Mouse (Mus musculus) spleen, postnatal 14 days (tissue): ENCODE results near the gene Ctr9.

Source experiments
- DNase-seq, 2 experiments: peaks; one replicate each; pipeline ENCODE4 v3.0.0; 2021 to 2022; ENCODE audit warnings: low spot score in 2 of 2

The Ctr9 gene

DNA sequence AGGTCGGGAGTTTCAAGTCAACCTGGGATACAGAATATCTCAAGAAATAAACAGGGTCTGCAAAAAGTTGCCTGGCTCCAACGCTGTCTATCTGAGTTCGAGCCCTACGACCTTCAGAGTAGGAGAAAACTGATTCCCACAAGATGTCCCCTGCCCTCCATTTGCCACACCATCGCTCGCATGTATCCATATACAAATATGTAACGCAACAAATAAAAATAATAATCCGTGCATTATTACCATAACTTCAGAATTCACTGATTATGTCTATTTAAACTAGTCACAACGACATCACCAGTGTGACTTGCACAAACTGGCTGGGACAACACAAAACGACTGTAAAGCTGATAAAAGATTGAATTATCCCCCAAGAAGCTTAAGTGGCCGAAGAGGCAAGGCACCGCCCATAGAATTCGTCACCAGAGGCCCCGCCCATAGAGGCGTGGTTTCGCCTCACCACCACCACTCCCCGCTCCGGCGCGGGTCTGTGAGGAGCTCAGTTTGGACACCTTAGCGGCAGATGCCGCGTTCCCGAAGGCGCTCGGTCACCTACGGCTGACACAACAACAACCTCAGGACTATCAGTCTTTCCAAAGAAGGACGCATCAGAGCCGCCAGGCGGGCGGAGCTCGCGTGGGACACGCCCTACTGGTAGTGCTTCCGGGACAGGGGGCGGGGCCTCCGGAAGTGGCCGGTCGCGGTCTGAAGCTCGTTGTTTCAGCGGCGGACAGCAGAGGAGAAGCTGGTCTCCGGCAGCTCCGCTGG, at the start of gene Ctr9:
TSS of gene Ctr9 (plus strand) at position 671 of the 765 bp plus-strand sequence.
- DNase-seq, result peak; percentile 88 to 91

DNA sequence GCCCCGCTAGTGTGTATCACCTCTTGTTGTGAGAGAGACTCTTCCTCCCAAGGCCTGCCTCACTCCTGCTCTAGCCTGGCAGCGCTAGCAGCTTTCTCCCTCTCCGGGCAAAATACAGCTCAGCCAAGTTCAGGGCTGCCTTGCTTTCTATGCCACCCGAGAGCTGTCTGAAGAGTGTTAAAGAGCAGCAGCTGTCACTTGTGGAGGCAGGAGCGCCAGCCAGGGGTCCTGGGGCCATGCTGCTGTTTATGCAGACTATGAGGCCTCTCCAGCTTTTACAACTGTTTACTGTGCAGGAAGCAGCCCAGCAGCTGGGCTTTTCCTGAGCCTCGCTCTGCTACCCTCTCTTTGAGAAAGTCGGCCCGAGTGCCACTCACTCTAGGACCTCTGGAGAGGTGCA, 47.7 kb upstream of the Ctr9 start:
- DNase-seq, result no peak

DNA sequence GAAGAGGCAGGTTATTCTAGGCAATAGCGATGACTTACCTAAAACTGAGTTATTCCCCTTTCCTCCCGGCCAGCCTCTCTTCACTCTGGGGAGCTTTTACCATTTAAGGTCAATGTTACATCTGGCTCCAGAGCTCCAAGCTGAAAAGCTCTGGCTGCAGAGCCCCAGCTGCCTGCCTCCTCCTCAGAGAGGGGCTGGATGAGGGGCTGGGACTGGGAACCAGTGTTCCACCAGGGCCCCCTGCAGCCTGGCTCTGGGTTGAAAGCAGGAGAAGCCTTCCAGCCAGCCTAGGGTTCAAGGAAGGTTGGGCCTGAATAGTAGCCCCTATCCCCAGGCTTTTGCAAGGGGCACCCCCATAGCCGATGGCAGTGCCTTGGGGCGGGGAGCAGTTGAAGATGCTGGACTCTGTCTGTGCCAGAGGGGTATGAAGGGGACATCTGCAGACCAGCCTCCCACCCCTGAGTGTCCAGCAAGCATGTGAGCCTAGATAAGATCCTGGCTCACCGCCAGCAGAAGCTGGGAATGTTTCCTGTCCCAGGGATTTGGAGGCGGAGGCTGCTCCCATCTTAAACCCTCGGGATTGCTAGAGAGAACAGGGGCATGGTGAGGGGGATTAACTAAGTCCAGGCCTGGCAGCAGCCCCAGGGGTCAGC, 46.6 kb upstream of the Ctr9 start, which contains the start of gene Mrvi1:
TSS of gene Mrvi1 (minus strand) at position 409 of the 653 bp plus-strand sequence.
- no peak for DNase-seq

DNA sequence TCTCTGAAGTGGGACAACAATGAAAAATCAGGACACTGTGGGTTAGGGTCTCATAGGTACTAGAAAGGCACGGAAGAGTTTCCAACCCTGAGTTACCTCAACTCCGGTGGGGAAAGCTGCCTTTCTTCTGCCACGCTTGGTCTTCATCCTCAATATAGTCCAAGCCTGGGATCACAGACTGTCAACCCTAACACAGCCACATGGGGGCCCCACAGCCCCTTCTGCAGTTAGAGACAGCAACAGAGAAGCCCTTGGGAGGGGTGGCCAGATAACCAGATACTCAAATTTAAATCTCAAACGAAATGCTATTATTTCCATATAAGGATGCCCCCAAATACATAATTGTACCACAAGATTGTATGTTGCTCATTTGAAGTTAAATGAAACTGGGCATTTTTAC, 46.0 kb upstream of the Ctr9 start:
- peak in 1 of 2 experiments; percentile 47 for DNase-seq

DNA sequence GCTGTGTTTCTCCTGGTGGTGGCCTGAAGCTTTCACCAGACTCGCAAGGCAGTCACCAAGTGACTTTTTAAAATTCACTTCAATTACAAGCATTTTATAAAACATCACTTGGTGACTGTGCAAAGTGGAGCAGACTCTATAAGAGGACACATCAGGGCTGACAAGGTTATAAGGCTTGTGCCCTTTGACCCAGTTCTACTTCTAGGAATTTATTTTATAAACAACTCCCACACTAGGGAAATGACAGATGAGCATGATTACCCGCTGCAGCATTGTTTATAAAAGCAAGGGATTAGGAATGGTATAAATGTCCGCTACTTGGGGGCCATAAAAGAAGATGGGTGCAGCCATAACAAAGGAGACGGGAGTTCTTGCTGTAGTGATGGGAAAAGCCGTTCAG, 45.1 kb upstream of the Ctr9 start:
- DNase-seq, result no peak

DNA sequence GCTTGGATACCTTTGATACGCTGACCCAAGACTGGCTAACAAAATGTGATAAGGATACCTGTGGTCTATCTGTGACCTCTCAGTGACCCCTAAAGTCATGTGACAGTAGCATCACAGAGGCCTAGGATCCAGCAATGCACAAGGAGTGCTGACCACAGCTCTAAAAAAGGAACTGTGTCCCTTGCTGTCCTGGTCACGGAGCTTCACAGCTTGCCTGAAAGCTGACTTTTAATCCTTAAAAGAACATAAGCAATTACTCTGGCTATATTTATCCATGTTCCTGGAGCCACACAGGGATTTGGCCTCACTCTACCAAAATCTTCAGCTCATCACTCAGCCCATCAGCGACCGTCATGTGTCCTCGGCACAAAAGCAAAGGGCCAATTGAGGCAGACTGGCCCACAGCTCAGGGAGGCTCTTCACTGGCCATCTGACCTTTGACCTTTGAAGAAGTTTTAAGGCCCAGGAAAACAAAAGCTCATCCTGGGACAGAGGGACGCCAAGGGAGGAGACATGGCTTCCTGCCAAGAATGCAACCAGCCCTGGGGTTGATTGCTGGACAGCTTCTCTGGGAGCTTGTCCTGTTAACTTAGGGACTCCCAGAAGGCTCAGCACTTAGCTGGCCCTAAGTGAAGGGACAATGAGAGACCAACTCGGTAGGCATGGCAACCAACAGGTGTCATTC, 43.0 kb upstream of the Ctr9 start:
- no peak for DNase-seq

DNA sequence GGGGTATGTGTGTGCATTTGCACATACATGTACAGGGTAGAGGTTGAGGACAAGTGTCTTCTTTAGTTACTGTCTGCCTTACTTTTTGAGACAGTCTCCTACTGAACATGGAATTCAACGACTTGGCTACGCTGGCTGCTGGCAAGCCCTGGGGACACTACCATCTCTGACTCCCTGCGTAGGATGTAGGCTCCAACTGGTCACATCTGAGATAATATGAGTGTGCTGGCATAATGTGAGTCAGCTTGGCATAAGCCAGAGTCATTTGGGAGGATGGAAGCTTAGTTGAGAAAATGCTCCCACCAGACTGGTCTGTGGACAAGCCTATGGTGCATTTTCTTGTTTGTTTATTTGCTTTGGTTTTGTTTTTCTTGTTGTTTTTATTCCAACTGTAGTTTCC, 40.7 kb upstream of the Ctr9 start:
- no peak for DNase-seq

DNA sequence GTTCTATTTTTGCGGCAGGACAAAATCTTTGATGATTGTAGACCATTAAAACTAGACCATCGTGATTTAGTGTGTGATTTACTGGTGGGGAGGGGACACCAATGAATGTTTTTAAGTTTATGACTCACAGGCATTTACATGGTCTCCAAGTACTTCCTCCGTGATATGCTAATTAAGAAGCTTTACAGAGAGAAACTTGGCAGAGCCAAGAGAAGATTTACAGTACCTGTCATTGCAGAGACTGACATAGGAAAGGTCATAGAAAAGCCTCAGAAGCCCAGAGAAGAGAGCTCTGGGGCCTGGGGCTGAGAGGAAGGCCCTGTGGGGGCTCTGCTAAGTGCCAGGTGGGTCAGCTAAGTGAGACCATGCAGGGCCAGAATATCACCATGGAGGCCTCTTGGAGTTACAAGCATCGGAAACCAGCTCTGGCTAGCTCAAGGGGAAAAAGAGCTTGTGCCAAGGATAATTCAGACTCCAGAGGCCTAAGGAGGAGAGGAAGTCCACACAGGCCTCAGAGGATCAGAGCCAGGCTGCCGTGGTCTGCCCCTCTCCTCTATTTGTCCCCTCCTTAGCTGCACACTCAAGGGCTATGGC, 39.4 kb upstream of the Ctr9 start:
- no peak for DNase-seq

DNA sequence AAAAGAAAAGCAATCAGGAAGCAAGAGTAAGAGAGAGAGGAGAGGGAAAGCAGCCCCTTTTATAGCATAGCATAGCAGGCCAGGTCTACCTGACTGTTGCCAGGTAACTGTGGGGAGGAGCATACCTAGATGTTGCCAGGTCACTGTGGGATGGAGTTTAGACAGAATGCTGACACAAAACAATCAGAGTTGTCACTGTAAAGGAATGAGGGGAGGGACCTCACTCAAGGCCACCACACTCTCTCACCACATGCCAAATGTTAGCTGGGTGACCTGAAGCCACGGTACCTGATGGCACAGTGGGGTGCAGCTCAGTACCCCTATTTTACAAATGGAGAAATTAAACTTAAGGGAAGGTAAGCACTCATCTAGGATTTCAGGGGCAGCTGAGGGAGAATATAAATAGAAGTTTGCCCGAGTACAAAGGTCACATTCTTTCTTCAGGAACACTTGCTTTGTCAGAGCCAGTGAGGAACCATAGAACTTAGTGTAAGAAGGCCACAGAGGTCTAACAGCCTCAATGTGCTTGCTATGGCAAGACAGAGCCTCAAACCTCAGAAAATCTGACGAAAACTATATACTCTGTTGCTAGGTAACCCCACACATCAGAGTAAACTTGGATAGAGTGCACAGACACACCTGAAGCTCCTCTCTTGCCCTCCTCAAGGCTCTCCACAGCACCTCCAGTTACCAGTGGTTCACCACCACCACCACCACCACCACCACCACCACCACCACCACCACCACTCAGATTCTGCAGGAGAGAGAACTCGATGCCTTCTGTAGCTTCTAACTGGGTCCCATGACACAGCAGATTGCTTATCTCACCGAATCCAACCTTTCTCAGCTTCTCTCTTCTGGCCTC, 38.2 kb upstream of the Ctr9 start:
- DNase-seq, result no peak

DNA sequence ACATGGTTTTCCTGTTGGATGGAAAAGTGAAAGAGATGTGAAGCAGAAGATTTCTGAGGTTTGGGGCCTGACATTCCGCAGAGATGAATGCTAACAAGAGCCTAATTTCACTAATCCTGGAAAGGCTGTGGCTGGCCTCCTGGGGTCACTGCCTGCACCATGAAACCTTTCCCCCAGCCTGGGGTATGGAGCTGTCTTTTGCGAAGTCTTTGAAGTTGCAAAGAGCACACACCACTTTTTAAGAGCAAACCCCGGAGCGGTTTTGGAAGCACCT, 37.6 kb upstream of the Ctr9 start:
- DNase-seq, result no peak

DNA sequence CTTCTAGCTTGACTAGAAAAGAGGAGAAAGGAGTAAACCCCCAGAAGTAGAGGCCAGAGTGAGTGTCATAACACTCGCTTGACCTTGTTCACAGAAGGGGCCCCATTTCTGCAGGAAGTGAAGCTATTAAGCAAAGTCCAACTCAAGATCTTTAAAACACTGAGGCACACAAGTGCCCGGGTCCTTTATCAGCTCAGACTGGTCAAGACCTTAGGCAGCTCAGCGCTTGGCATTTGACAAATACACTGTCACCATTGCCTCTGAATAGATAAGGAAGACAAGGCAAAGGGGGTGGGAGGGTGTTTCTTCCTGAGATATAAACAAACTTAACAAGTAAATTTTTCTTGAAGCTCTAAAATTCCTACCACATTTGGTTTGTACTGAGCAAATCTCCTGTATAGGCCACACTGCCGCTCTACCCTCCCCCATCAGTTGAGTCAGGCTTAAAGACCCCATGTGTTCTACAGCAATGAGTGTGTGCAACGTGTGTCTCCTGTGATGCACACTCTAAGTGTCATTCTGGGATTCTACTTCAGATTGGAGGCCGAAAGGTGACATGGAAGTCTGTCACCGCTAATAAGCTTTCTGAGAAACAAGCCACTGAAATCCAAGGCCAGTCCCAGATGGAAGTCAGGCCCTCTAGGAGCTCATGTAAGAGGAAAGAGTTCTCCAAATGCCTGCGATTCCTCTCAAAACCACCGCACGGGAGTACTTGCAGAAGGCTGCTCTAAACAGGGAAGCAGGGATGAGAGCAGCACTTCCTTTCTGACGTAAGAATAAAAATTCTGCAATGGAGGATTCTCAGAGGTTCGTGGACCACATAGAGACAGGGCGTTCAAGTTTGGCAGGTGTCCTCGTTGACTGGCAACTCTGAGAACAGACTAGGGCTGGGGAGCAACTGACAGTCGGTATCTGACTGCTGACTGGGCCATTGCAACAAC, 29.6 kb upstream of the Ctr9 start:
- DNase-seq, result no peak

DNA sequence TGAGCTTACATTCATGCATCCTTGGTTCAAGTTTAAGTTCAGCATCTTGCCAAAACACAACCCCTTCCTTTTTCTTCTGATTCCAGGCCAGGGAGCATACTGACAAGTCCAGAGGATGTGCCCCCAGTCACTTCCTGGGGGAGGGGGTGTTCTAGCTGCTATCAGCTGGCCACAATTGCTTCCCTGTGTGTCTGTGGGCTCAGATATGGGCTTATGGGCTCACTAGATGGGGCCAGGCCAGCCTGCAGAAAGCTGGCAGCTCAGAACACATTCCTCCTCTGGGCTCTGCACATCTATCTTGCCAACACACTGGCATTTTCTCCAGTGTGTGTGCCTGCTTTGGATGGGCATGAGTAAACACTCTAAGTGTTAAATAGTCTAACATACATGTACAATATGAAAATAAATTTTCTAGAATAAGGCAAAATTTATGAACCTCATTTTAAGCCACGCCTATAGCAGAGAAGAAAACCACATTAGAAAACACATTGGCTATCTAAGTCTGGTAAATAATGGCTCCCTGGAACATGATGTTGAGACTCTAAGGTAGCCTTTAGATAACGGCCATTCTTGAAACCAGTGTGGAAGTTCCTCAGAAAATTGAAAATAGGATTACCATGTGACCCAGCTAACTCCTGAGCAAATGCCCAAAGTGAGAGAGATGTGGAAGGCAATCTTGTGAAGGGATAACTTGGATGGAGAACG, 24.5 kb upstream of the Ctr9 start:
- DNase-seq, result peak in 1 of 2 experiments; percentile 33

DNA sequence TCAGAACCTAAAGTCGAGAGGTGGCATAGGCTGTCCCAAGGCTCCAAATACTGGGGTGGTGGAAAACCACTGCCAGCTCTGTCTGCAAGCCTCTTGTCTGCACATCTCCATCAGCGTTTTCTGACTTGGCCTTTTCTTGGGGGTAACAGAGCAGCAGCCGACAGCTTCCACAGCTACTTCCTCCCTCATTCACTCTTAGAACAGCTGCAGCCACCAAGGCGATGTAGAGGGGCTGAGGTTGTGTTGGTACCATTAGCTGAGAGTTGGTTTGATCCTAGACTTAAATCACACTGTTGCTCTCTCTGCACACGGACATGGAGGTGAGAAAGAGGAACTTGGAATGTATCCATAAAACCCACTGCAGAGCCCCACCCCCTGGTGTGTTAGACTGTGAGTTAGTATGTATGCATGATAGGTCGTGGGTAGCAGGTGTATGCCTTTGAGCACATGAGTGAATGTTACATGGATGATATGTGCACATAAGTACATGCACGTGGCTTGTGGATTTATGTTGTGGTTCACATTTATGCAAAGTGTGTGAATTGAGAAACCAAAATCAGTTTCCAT, 14.6 kb upstream of the Ctr9 start:
- DNase-seq, result no peak

DNA sequence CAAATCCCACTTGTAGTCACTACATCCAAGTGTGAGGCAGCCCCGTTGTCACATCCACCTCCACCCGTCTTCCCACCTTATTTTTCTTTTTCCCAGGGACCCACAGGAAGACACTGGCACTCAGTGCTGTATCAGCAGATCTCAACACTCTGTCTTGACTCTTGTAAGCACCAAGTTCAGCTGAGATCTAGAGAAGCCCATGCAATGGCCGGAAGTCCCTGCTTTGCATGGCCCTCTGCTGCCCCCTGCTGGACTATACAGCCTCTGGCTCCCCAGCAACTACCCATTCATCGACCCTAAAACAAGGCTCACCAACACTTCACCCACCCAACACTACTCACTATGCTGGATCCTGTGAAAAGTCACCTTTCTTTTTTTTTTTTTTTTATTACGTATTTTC, 13.9 kb upstream of the Ctr9 start:
- peak; percentile 78 to 91 for DNase-seq

DNA sequence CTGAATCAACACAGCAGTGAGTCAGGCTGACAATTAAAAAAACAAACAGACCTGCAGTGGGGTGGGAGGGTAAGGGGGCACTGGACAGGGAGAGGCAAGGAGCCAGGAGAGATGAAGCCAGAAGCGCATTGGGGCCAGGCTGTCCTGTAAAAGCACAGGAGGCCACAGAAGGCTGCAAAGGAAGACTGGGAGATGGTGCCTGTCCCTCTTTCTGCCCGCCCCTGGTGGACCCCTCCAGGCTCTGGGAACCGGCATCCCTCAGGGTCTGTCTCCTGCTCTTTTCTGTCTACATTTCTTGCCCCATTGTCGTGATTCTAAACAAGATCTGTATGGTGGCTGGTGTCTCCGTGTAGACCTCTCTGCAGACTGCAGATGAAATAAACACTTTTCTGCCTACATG, 13.0 kb upstream of the Ctr9 start:
- no peak for DNase-seq

DNA sequence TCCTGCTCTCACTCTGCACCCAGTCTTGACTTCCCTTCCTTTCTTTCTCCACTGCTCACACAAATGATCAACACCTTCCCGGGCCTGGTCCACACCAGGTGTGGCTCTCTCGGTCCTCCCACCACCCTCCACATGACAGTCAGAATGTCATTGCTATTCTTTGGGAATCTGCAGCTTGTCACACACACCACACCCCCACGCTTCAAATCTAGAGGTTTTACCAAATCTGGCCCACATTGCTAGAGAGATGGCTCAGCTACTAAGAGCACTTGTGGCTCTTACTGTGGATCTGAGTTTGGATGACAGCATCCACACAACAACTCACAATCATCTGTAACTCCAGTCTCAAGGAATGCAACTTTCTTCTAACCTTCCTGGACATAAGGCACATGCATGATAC, 11.8 kb upstream of the Ctr9 start:
- no peak for DNase-seq

DNA sequence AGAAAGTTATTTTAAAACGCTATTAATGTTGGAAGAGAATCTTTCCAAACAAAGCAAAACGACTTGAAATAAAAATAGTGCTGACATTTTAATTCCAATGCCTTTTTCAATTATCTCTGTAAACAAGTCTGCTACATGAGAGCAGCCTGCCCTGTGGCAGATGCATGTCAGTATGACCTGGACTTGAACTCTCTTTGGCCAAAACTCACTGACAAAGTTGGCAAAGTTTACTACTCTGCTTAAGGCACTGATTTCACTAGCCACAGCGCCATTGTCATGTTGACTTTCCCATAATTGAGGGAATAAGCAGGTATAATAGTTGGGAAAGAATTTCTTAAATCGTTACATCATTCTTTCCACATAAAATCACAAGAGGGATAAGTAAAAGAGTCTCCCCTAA, 7.9 kb upstream of the Ctr9 start:
- DNase-seq, result no peak

DNA sequence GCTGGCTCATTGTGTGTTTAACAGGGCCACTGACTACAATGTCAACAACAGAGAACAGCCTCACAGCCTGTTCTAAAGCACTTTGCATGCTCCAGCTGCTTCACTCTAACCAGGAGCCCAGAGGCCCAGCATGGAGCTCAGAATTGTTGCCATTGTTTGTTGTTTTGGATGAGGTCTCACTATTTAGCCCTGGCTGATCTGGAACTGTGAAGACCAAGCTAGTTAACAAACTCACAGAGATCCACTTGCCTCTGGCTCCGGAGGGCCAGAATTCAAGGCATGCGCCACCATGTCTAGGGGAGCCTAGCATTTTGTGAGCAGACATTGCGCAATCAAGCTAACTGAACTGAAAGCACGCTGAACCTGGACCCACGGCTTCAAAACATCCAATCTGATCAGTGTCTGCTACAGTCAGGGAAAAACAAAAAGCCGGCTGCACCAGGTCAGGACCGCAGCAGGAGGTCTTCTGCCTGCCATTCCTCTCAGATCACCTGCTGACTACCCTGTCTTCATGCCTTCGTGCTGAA, 4.6 kb upstream of the Ctr9 start:
- no peak for DNase-seq

DNA sequence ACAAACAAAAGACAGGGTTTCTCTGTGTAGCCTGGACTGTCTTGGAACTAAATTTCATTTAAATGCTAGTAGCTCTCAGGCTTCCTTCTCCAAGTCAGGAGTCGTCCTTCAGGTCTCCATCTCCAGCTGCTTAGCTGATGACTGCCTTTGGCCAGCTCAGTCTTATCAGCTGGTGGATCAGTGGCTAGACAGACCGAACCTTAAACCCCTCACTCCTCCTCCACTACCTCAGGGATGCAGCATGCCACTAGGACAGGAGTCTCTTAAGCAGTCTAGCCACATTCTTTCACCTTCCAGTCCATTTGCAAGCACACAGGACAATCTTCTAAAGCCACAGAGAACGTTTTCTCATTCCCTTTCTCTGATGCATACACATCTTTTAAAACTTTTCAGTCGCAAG, 3.8 kb upstream of the Ctr9 start:
- no peak for DNase-seq
